Mouse (Mus musculus) CH12.LX (cell line): ENCODE measurements around the gene Cux1. TPM values are rescaled to one million over a fixed set of nuclear protein-coding genes. Genes with fewer than 3 reads are reported as not detected.
A peak's percentile ranks its signal among the peaks of the same experiment; 100 is the strongest.

Experiments
- DNase-seq: peaks from one replicate; pipeline ENCODE4 v3.0.0-alpha.2; 2013; ENCODE audit errors: extremely low read depth
- H3K27ac ChIP-seq: 2 replicates; pipeline ENCODE4 v1.5.1; 2012; ENCODE audit warnings: low read depth, mild to moderate bottlenecking, control low read depth, moderate library complexity; ENCODE audit not compliant: insufficient read depth
- H3K27me3 ChIP-seq: replicated peaks from 2 replicates; pipeline ENCODE3; 2012; ENCODE audit warnings: inconsistent platforms
- H3K36me3 ChIP-seq, 2 experiments: replicated peaks in 1 of 2; 2 replicates each; pipeline versions ENCODE3 to v1.6.1; 2012; ENCODE audit warnings: inconsistent platforms in 1 of 2, low read length in 1 of 2, mild to moderate bottlenecking in 1 of 2, mixed read lengths in 1 of 2, moderate library complexity in 1 of 2; ENCODE audit not compliant: control insufficient read depth in 1 of 2, insufficient read depth in 1 of 2
- H3K4me1 ChIP-seq, 2 experiments: 2 replicates each; pipeline ENCODE4 v1.6.1; 2012; ENCODE audit warnings: inconsistent platforms in 1 of 2, moderate library complexity in 1 of 2; ENCODE audit not compliant: insufficient read depth in 2 of 2, control insufficient read depth in 1 of 2
- H3K4me2 ChIP-seq: 2 replicates; pipeline ENCODE4 v1.6.1; 2012; ENCODE audit warnings: low read depth, mild to moderate bottlenecking, control low read depth; ENCODE audit not compliant: poor library complexity, insufficient read depth, severe bottlenecking
- H3K4me3 ChIP-seq, 3 experiments: fragments of 150-350 bp in 1 of 3; sonication (generic) in 1 of 3; replicated peaks in 1 of 3; 2 replicates each; pipeline versions ENCODE3 to v1.5.1; 2011 to 2012; ENCODE audit warnings: low read depth in 2 of 3, low read length in 2 of 3, mild to moderate bottlenecking in 2 of 3, moderate library complexity in 2 of 3, control low read depth in 1 of 3, improper control_type of control experiment in 1 of 3, inconsistent platforms in 1 of 3, mixed read lengths in 1 of 3; ENCODE audit not compliant: poor library complexity in 1 of 3
- H3K79me2 ChIP-seq: replicated peaks from 2 replicates; pipeline ENCODE4 v1.6.1; 2012; ENCODE audit warnings: mild to moderate bottlenecking, moderate library complexity; ENCODE audit not compliant: control insufficient read depth, poor library complexity, insufficient read depth, severe bottlenecking; ENCODE audit errors: extremely low read depth
- H3K9ac ChIP-seq: 2 replicates; pipeline ENCODE4 v1.6.1; 2012; ENCODE audit warnings: low read depth, mild to moderate bottlenecking, control low read depth, moderate library complexity; ENCODE audit not compliant: insufficient read depth
- H3K9me3 ChIP-seq: replicated peaks from 2 replicates; pipeline ENCODE3; 2012; ENCODE audit warnings: low read length, inconsistent platforms, mixed read lengths
- BHLHE40 ChIP-seq: IDR thresholded peaks from 2 replicates; pipeline ENCODE4 v1.6.1; 2011; ENCODE audit warnings: mild to moderate bottlenecking, low read depth, low read length, improper control_type of control experiment
- CHD1 ChIP-seq: IDR thresholded peaks from 2 replicates; pipeline ENCODE4 v1.6.1; 2012; ENCODE audit warnings: low read depth, low read length, improper control_type of control experiment, inconsistent platforms
- CHD2 ChIP-seq: IDR thresholded peaks from 2 replicates; pipeline ENCODE4 v1.6.1; 2011; ENCODE audit warnings: low read length, improper control_type of control experiment
- CTCF ChIP-seq, 2 experiments: IDR thresholded peaks in 1 of 2; conservative IDR thresholded peaks in 1 of 2; 2 replicates each; pipeline ENCODE4 v1.5.1; 2011 to 2012; ENCODE audit warnings: low read depth in 2 of 2, low read length in 2 of 2, improper control_type of control experiment in 1 of 2, inconsistent platforms in 1 of 2, mild to moderate bottlenecking in 1 of 2, moderate library complexity in 1 of 2
- E2F4 ChIP-seq: IDR thresholded peaks from 2 replicates; pipeline ENCODE4 v1.6.1; 2011; ENCODE audit warnings: low read depth, low read length, improper control_type of control experiment; ENCODE audit not compliant: insufficient replicate concordance
- ELF1 ChIP-seq: IDR thresholded peaks from 2 replicates; pipeline ENCODE4 v1.6.1; 2014; ENCODE audit warnings: low read depth, mild to moderate bottlenecking, inconsistent platforms, low read length, improper control_type of control experiment
- EP300 ChIP-seq: IDR thresholded peaks from 2 replicates; pipeline ENCODE4 v1.6.1; 2011; ENCODE audit warnings: low read length, improper control_type of control experiment
- ETS1 ChIP-seq: conservative IDR thresholded peaks from 2 replicates; pipeline ENCODE4 v1.6.1; 2012; ENCODE audit warnings: low read depth, mild to moderate bottlenecking, inconsistent platforms, low read length, improper control_type of control experiment, moderate library complexity
- GABPA ChIP-seq: IDR thresholded peaks from 2 replicates; pipeline ENCODE4 v1.6.1; 2012; ENCODE audit warnings: low read depth, low read length, improper control_type of control experiment, inconsistent platforms; ENCODE audit not compliant: insufficient replicate concordance
- HCFC1 ChIP-seq: IDR thresholded peaks from 2 replicates; pipeline ENCODE4 v1.6.1; 2012; ENCODE audit warnings: low read depth, mild to moderate bottlenecking, inconsistent platforms, low read length, improper control_type of control experiment
- JUN ChIP-seq: IDR thresholded peaks from 2 replicates; pipeline ENCODE4 v1.6.1; 2011; ENCODE audit warnings: low read depth, mild to moderate bottlenecking, low read length, improper control_type of control experiment, moderate library complexity; ENCODE audit not compliant: insufficient read depth
- KAT2A ChIP-seq: IDR thresholded peaks from 2 replicates; pipeline ENCODE4 v1.6.1; 2012; ENCODE audit warnings: low read length, improper control_type of control experiment, inconsistent platforms; ENCODE audit not compliant: insufficient replicate concordance
- MAFK ChIP-seq: IDR thresholded peaks from 2 replicates; pipeline ENCODE4 v1.6.1; 2011; ENCODE audit warnings: low read length, improper control_type of control experiment; ENCODE audit not compliant: insufficient replicate concordance
- MAX ChIP-seq: IDR thresholded peaks from 2 replicates; pipeline ENCODE4 v1.6.1; 2011; ENCODE audit warnings: low read length, improper control_type of control experiment
- MAZ ChIP-seq: IDR thresholded peaks from 2 replicates; pipeline ENCODE4 v1.6.1; 2012; ENCODE audit warnings: low read depth, mild to moderate bottlenecking, inconsistent platforms, low read length, improper control_type of control experiment, moderate library complexity
- MEF2A ChIP-seq: IDR thresholded peaks from 2 replicates; pipeline ENCODE4 v1.6.1; 2014; ENCODE audit warnings: low read depth, mild to moderate bottlenecking, inconsistent platforms, low read length, improper control_type of control experiment, borderline replicate concordance
- MYC ChIP-seq: IDR thresholded peaks from 2 replicates; pipeline ENCODE4 v1.6.1; 2011; ENCODE audit warnings: low read depth, mild to moderate bottlenecking, improper control_type of control experiment, low read length
- NELFE ChIP-seq: IDR thresholded peaks from 2 replicates; pipeline ENCODE4 v1.6.1; 2011; ENCODE audit warnings: low read depth, low read length, improper control_type of control experiment
- NRF1 ChIP-seq: IDR thresholded peaks from 2 replicates; pipeline ENCODE4 v1.6.1; 2014; ENCODE audit warnings: low read depth, mild to moderate bottlenecking, inconsistent platforms, low read length, improper control_type of control experiment, moderate library complexity
- PAX5 ChIP-seq: IDR thresholded peaks from 2 replicates; pipeline ENCODE4 v1.6.1; 2012; ENCODE audit warnings: low read length, inconsistent platforms, mixed read lengths
- POLR2A ChIP-seq: IDR thresholded peaks from 2 replicates; pipeline ENCODE4 v1.6.1; 2011; ENCODE audit warnings: low read depth, mild to moderate bottlenecking, improper control_type of control experiment, low read length
- POLR2AphosphoS2 ChIP-seq: IDR thresholded peaks from 2 replicates; pipeline ENCODE4 v1.6.1; 2011; ENCODE audit warnings: low read depth, low read length, improper control_type of control experiment
- RAD21 ChIP-seq: IDR thresholded peaks from 2 replicates; pipeline ENCODE4 v1.6.1; 2011; ENCODE audit warnings: low read depth, mild to moderate bottlenecking, low read length, improper control_type of control experiment, moderate library complexity
- RCOR1 ChIP-seq: conservative IDR thresholded peaks from 2 replicates; pipeline ENCODE4 v1.6.1; 2012; ENCODE audit warnings: low read depth, mild to moderate bottlenecking, inconsistent platforms, low read length, improper control_type of control experiment
- SIN3A ChIP-seq: IDR thresholded peaks from 2 replicates; pipeline ENCODE4 v1.6.1; 2012; ENCODE audit warnings: low read length, improper control_type of control experiment, inconsistent platforms
- TBP ChIP-seq: conservative IDR thresholded peaks from 2 replicates; pipeline ENCODE4 v1.6.1; 2011; ENCODE audit warnings: low read depth, low read length, improper control_type of control experiment
- TCF12 ChIP-seq: IDR thresholded peaks from 2 replicates; pipeline ENCODE4 v1.6.1; 2014; ENCODE audit warnings: low read depth, mild to moderate bottlenecking, inconsistent platforms, low read length, improper control_type of control experiment
- UBTF ChIP-seq: IDR thresholded peaks from 2 replicates; pipeline ENCODE4 v1.6.1; 2012; ENCODE audit warnings: low read depth, mild to moderate bottlenecking, inconsistent platforms, low read length, improper control_type of control experiment, moderate library complexity
- USF1 ChIP-seq: IDR thresholded peaks from 2 replicates; pipeline ENCODE4 v1.6.1; 2014; ENCODE audit warnings: low read depth, mild to moderate bottlenecking, inconsistent platforms, low read length, improper control_type of control experiment
- USF2 ChIP-seq: conservative IDR thresholded peaks from 2 replicates; pipeline ENCODE4 v1.6.1; 2011; ENCODE audit warnings: low read depth, low read length, improper control_type of control experiment
- ZMIZ1 ChIP-seq: IDR thresholded peaks from 2 replicates; pipeline ENCODE4 v1.6.1; 2012; ENCODE audit warnings: low read depth, mild to moderate bottlenecking, inconsistent platforms, low read length, improper control_type of control experiment
- ZNF384 ChIP-seq: IDR thresholded peaks from 2 replicates; pipeline ENCODE4 v1.6.1; 2012; ENCODE audit warnings: low read depth, low read length, improper control_type of control experiment, inconsistent platforms
- dilution Hi-C: fragments of 300-500 bp; cut with MboI; formaldehyde crosslinking; loops from 2 replicates; pipeline ENCODE4 v1.14.3; 2020; ENCODE audit warnings: low sequenced_read_pairs; ENCODE audit not compliant: extremely low pct_unique_long_range_greater_than_20kb, extremely low pct_ligation_motif_present
- in situ Hi-C: fragments of 300-500 bp; cut with MboI; formaldehyde crosslinking; loops from 3 replicates; pipeline ENCODE4 v1.14.3; 2019; ENCODE audit warnings: low sequenced_read_pairs, low pct_ligation_motif_present, low pct_unique_long_range_greater_than_20kb, mixed read lengths
- polyA plus RNA-seq: library from polyadenylated mRNA; unstranded; fragments of >175 nt; gene quantifications from 2 replicates; pipeline ENCODE4 v1.2.1, GENCODE M21; 2012; ENCODE audit warnings: low read depth; ENCODE audit not compliant: insufficient read length
- total RNA-seq, 2 experiments: library from RNA; depleted of rRNA; stranded (reverse); fragments of 300-350 nt in 1 of 2; fragments of >200 nt in 1 of 2; gene quantifications; 2 replicates each; pipeline ENCODE4 v1.2.3; 2012 to 2014

Gene Cux1
- total and polyA plus RNA-seq, 3 experiments, result 12.4 to 21.9 (median 19.6) TPM

DNA sequence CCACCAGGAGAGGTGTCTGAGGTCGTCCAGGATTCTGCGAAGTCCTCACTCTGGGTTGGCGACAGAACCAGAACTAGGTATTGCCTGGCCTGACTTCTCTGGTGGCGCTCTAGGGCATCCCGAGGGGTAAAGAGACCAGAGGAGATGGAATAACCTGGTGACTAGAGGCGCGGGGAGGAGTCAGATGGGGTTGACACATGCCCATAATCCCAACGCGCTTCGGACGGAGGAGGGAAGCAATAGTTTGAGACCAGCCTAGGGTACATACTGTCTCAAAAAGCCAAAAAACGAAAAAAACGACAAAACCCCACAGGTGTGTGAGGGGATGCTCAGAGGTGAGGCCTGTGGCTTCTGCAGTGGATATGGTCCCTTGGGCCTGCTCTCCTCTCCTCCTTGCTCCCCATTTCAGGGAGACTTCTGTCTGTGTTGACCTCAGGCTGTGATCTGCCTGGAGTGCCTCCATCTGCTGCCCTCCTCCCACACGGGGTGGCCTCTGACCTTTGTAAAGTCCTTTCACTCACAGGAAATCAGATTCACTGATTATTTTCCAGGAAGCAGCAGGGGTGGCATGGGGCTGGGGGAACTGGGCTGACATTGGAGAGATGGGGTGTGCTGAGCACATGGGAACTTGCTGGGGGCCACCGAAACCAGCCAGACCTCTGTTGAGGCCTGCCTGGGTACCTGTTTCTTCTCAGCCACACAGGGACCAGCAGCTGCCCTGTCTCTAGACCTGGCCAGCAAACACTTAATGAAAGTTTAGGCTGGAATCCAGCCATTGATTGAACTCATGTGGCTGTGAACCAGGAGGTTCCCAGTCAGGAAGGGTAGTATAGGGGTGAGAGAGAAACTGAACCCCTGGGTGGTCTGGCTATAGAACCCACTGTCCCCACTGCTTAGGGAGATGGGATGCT is 321.5 kb downstream of the Cux1 start:
- TF ChIP-seq CHD1 (no peak), KAT2A (no peak), RAD21 (no peak), ZNF384 (no peak), CHD2 (no peak), UBTF (no peak), NELFE (no peak; the same call in 1 of the 2 replicates), BHLHE40 (peak; percentile 39; the same call in 1 of the 2 replicates), POLR2AphosphoS2 (no peak), CTCF (conservative IDR thresholded peaks at IDR 0.05 in 1 of 2, IDR thresholded peaks at IDR 0.05 in 1 of 2; ENCODE audit: low read depth in 2 of 2, low read length in 2 of 2) (peak in 1 of 2 experiments; percentile 18; a peak in 1 of 4 replicates), POLR2A (no peak), GABPA (no peak), USF1 (no peak), NRF1 (no peak), E2F4 (no peak), TBP (no peak), RCOR1 (no peak), TCF12 (peak; percentile 10; the same call in 1 of the 2 replicates), PAX5 (no peak), MAFK (no peak), EP300 (no peak), MYC (no peak), SIN3A (no peak), JUN (no peak), HCFC1 (no peak), USF2 (no peak), MAX (no peak), ZMIZ1 (0 out of 2 replicates have a peak, but pooled peaks have one; percentile 27), MEF2A (no peak), MAZ (no peak), ELF1 (no peak), ETS1 (no peak)
- TF ChIP-seq, all 38 proteins: peak for 4
- dilution Hi-C loops, result no loop called here
- peak; percentile 58 for DNase-seq
- H3K4me2 ChIP-seq, result peak overlapping the region; percentile 76
- peaks cover 0 to 12% of the 10 kb centered on the region in 2 experiments for H3K36me3 ChIP-seq
- no peak overlapping the region; the same call in 1 of the 2 replicates for H3K9ac ChIP-seq
- peak overlapping the region; percentile 54 to 75 (median 68) for H3K4me3 ChIP-seq
- H3K27ac ChIP-seq, result peak overlapping the region; percentile 3; the same call in 1 of the 2 replicates
- H3K4me1 ChIP-seq, result peaks cover 35 to 81% of the 10 kb centered on the region in 2 experiments
- no peaks in the 10 kb centered on the region for H3K79me2 ChIP-seq
- no peaks in the 10 kb centered on the region for H3K9me3 ChIP-seq
- in situ Hi-C loops, result loop anchor here (5.0 kb wide), 1 partner anchor 48 kb away; the partner anchor contains the start of gene Prkrip1
- H3K27me3 ChIP-seq, result no peaks in the 10 kb centered on the region
